Mouse (Mus musculus): ENCODE data around the gene Isca1. TPM values are rescaled to one million over a fixed set of nuclear protein-coding genes. Genes with fewer than 3 reads are reported as not detected.
"Not testable (repeated sequence)": the region's sequence is repeated elsewhere in the genome, so short reads cannot be mapped to it uniquely, and the experiment has no call there.

Gene Isca1
- total RNA-seq, 2 experiments from 2014 or later = 123 to 129 TPM

- no peak for DNase-seq (ENCODE audit: low spot score in 2 of 2)
Observed at GRCm38 (mm10) chr13:59756906-59757305, 12.7 kb downstream of the Isca1 start.

- DNase-seq (ENCODE audit: low spot score in 2 of 2) = no peak
Observed at GRCm38 (mm10) chr13:59750310-59750709, 19.3 kb downstream of the Isca1 start.

- DNase-seq (ENCODE audit: low spot score in 2 of 2) = no peak
Observed at GRCm38 (mm10) chr13:59746711-59747110, 22.9 kb downstream of the Isca1 start, which contains the start of gene 1700014D04Rik. Gene 1700014D04Rik (minus strand): TSS chr13:59746752.

- no peak for DNase-seq (ENCODE audit: low spot score in 2 of 2)
Observed at GRCm38 (mm10) chr13:59746164-59746563, 23.4 kb downstream of the Isca1 start.

- no peak for DNase-seq (ENCODE audit: low spot score in 2 of 2)
Observed at GRCm38 (mm10) chr13:59745462-59745861, 24.1 kb downstream of the Isca1 start.

GRCm38 (mm10) chr13:59741697-59742096 is 27.9 kb downstream of the Isca1 start:
- no peak for DNase-seq (ENCODE audit: low spot score in 2 of 2)

- no peak for DNase-seq (ENCODE audit: low spot score in 2 of 2)
Observed at GRCm38 (mm10) chr13:59741096-59741495, 28.5 kb downstream of the Isca1 start.

- no peak for DNase-seq (ENCODE audit: low spot score in 2 of 2)
Observed at GRCm38 (mm10) chr13:59739397-59739796, 30.2 kb downstream of the Isca1 start.

GRCm38 (mm10) chr13:59738455-59738854 is 31.2 kb downstream of the Isca1 start:
- no peak for DNase-seq (ENCODE audit: low spot score in 2 of 2)

- no peak for DNase-seq (ENCODE audit: low spot score in 2 of 2)
Observed at GRCm38 (mm10) chr13:59735190-59735589, 34.4 kb downstream of the Isca1 start.

GRCm38 (mm10) chr13:59734347-59734746 is 35.3 kb downstream of the Isca1 start:
- DNase-seq (ENCODE audit: low spot score in 2 of 2) = not testable (repeated sequence)

- no peak for DNase-seq (ENCODE audit: low spot score in 2 of 2)
Observed at GRCm38 (mm10) chr13:59733936-59734335, 35.7 kb downstream of the Isca1 start.

- DNase-seq (ENCODE audit: low spot score in 2 of 2) = no peak
Observed at GRCm38 (mm10) chr13:59731652-59732051, 38.0 kb downstream of the Isca1 start, which contains the start of gene Spata31d1d. Gene Spata31d1d (minus strand): TSS chr13:59731752.

- peak; percentile 88 to 92 for DNase-seq (ENCODE audit: low spot score in 2 of 2)
Observed at GRCm38 (mm10) chr13:59728378-59729093, 41.1 kb downstream of the Isca1 start.

- DNase-seq (ENCODE audit: low spot score in 2 of 2) = no peak
Observed at GRCm38 (mm10) chr13:59726139-59726867, 43.3 kb downstream of the Isca1 start.

GRCm38 (mm10) chr13:59722089-59722488 is 47.5 kb downstream of the Isca1 start:
- not testable (repeated sequence) for DNase-seq (ENCODE audit: low spot score in 2 of 2)

GRCm38 (mm10) chr13:59719475-59719874 is 50.1 kb downstream of the Isca1 start:
- no peak for DNase-seq (ENCODE audit: low spot score in 2 of 2)

- not testable (repeated sequence) for DNase-seq (ENCODE audit: low spot score in 2 of 2)
Observed at GRCm38 (mm10) chr13:59718857-59719440, 50.7 kb downstream of the Isca1 start.

- DNase-seq (ENCODE audit: low spot score in 2 of 2) = no peak
Observed at GRCm38 (mm10) chr13:59713710-59714109, 55.9 kb downstream of the Isca1 start.

- not testable (repeated sequence) for DNase-seq (ENCODE audit: low spot score in 2 of 2)
Observed at GRCm38 (mm10) chr13:59711984-59712383, 57.6 kb downstream of the Isca1 start, which contains the start of gene Spata31d1b. Gene Spata31d1b (plus strand): TSS chr13:59712284.

- DNase-seq (ENCODE audit: low spot score in 2 of 2) = no peak
Observed at GRCm38 (mm10) chr13:59710230-59710629, 59.4 kb downstream of the Isca1 start, which contains the start of gene Spata31d1a. Gene Spata31d1a (minus strand): TSS chr13:59710330.

All from layer of hippocampus, postnatal 14 days (tissue).